Mouse (Mus musculus) small intestine, adult 2 months (tissue): Measurements from ENCODE around the gene 2010109A12Rik.

Source experiments
- CTCF ChIP-seq: fragments of 200-500 bp; IDR thresholded peaks from 2 replicates; pipeline ENCODE4 v1.5.1; 2012; ENCODE audit warnings: low read depth, mild to moderate bottlenecking, control low read depth, inconsistent platforms, low read length, moderate library complexity, mixed read lengths; ENCODE audit not compliant: insufficient replicate concordance, insufficient read length; ENCODE audit errors: extremely low read depth
- POLR2A ChIP-seq: fragments of 200-500 bp; IDR thresholded peaks from 2 replicates; pipeline ENCODE4 v1.6.1; 2012; ENCODE audit warnings: low read depth, mild to moderate bottlenecking, control low read depth, inconsistent platforms, low read length, moderate library complexity

GRCm38 (mm10) chr5:93239590-93240544 lies 33.5 kb downstream of the 2010109A12Rik start:
- TF ChIP-seq CTCF (no peak), POLR2A (no peak)
